Mouse (Mus musculus) urinary bladder, postnatal 25 days (tissue): Measurements from ENCODE around the gene Eif4h.
A peak's percentile ranks its signal among the peaks of the same experiment; 100 is the strongest.

ENCODE experiments used
- DNase-seq: peaks from one replicate; pipeline ENCODE4 v3.0.0; 2022; ENCODE audit warnings: low spot score

Gene Eif4h

DNA sequence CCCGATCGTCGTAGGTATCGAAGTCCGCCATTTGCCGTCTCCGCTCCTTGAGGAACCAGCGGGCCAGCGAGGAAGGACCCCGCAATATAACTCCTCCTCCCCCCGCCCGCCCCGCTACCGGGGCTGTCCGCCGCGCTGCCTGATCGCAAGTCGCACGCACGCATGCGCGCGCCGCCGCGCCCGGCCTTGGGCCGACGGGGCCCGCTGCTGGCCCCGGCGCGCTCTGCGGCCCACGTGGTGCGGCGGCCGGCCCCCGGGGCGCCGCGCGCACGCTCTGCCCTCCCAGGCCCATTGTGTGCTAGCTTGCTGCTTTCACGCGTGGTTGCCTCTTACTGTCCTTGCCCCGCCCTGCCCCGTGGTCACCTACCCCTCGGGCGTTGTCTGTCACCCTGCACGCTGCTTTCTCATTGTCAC, at the start of gene Eif4h:
Gene Eif4h (minus strand): TSS at position 222 of the 414 bp plus-strand sequence.
- DNase-seq = peak; percentile 98

DNA sequence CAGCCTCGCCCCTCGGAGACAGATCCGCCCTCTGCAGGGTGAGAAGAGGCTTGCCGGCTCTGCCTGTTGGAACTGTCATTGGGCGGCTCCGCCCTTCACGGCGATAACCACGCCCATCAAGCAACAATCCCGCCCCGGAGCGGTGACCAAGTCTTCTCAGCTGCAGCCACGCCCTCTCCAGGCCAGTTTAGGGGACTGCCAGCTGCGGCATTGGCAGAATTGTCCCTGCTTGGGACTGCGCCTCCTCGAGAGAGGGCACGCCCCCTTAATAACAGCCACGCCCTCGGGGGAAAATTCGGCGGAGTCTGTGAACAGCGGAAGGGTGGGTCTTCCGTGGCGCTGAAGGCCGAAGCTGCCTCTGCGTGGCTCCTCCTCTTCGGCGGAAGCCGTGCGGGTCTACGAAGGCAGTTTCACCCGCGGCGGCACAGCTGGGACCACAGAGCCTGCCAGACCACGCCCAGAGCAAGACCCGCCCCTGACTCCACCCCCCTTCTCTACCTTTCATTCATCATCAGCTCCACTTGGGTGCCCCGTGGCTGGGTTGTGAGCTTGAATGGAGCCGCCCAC, 49.5 kb upstream of the Eif4h start:
- DNase-seq = peak; percentile 97

DNA sequence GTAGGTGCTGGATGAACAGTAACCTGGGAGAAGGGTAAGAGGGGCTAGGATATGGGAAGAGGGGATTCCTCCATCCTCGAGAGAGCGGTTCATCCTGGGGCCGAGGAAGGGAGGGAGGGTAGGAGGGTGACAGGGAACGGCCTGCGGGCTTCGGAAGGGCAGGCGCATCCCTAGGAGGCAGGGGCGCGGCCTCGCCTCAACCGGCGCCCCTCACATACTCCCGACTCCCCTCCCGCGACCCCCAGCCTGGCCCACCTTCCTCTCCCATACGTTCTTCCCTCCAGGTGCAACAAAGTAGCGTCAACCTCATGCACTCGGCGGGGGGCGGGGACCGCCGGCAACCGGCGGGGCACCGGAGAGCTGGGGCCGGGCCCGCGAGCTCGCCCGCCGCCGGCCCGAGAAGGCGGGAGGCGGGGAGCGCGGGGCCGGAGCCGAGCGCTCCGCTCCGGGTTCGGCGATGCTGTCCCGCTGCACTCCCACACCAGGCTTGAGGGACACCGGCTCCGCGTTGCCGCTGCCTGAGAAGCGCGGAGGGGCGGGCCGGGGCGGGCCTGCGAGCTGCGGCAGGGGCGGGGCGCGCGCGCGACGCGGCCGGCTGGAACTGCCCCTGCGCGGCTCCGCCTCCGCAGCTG, 48.9 kb upstream of the Eif4h start, which contains the start of gene Limk1:
Gene Limk1 (minus strand): TSS at position 513 of the 632 bp plus-strand sequence.
- no peak for DNase-seq

DNA sequence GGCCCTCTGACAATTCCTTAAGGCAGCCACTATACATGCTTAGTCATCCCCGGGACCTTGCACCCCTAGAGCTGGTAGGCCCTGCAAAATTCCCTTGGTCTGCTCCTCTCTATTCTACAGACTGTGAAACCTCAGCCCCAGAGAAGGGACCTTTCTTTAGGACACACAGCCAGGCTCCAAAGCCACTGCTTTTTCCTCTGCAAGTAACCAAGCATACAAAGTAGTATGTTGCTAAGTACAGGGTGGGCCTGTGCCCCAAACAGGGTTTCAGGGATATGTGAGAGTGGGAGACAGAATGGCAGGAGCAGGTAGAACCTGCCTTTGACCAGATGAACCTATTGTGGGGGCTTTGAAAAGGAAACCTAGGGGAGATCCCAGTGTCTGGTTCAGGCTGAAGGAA, 47.9 kb upstream of the Eif4h start:
- no peak for DNase-seq

DNA sequence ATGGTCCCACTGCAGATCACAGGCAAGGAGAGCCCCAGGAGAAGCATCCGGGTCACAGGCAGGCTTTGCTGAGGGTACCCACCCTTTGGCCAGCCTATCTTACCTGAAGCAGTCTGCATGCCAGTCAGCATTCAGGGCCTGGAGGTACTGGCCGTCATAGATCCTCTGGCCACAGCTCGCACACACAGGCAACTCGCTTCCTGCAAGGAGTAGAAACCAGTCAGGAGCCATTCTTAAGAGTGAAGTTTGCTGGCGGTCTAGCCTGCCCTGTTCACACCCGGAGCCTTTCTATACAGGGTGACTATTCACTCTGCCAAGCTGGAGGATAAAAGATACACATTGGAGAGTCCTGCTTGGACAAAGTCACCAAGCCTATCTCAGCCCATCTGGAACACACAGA, 47.3 kb upstream of the Eif4h start:
- DNase-seq = no peak

DNA sequence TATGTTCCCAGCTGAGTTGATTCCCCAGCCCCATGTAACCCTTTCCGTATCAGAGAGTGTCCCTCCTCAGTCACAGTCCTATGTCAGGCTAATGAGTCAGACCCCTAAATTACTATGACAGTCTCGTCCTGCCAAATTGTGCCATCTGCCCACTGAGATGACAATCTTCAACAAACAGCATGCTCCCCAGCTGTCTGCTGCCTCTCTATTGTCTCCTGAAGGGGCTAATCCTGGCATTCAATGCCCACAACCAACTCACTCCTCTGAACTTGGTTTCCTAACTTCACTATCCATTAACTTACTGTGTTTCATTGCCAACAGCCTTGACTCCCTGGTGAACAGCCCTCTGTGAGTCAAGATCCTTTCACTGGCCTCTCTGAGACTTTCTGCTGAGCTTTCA, 45.1 kb upstream of the Eif4h start:
- no peak for DNase-seq

DNA sequence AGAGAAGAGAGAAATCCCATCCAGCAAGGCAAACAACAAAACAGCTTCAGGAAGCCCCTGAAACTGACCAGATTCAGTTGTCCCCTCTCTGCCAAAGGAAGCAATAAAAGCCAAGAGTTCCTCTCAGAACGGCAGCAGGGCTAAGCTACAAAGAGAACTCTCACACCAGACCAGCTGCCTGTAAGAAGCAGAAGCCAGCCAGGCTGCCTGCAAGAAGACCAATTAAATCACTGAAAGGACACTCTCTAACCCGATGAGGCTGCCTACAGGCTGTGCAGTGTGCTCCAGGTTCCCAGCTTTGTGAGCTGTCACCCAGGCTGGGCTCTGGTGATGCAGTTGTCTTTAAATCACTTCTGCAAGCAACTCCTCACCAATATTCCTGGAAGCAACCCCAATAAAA, 44.5 kb upstream of the Eif4h start:
- DNase-seq = no peak

DNA sequence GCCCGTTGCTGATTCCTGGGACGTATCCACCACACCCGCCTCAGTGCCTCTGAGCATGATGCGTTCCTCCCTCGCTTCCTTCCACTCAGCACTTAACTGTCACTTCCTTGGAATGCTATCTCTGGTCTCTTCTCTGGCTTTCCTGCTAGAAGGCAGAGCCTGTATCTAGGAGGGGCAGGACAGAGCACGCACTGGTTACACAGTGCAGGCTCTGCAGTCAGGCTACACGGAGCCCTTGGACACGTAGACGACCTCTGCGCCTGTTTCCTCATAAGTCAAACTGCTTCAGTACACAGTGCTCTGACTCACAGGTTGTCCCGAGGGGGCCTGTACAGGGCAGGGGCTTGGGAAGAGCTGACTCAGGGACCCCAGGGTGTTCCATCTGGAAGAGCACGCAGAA, 40.9 kb upstream of the Eif4h start:
- DNase-seq = peak; percentile 42

DNA sequence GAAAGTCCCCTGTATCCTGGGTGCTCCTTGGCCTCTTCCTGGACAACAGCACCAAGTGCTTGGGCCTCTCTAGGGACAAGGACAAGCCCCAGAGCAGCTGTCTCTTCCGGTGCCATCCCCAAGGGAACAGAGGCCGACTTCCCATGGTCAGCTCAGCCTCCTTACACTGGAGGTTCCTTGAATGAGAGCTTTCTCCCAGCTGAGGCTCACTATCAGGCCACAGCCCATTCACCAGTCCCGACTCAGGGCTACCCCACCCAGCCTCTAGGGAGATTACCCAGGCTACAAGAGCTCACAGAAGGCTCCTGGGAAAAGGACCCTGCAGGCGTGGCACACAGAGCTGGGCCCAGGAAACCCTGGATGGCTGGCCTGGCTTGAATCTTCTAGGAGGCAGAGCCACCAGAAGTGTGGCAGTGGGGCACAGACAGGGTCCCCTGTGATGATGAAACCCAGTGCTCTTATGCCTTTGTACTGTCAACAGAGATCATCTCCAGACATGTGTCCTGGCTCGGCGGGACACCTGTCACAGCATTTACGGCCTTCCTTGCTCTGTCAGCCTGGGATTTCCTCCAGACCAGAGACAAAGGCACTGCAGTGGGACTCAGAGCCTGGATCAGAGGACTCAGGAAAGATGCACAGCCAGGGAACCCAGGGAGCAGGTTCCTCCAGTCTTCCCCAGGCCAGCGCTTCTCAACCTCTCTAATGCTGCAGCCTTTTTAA, 39.7 kb upstream of the Eif4h start:
- DNase-seq = no peak

DNA sequence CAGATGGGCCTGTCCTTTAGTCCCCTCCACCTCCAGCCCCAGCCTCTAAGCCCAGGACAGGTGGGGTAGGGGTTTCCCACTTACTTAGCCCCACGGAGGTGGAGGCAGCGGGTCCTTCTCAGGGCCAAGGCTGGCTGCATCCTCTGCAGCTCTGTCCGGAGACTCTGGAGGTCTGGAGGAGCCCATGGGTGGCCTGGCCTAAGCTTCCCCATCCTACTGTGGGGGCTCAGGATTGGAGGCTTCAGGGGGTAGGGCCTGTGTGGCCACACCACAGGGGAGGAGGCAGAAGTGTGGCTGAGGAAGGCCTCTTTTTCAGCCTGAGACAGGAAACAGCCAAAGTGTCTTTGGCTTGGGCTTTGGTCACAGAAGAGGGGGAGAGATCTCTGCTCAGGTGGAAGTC, 38.7 kb upstream of the Eif4h start:
- DNase-seq = no peak

DNA sequence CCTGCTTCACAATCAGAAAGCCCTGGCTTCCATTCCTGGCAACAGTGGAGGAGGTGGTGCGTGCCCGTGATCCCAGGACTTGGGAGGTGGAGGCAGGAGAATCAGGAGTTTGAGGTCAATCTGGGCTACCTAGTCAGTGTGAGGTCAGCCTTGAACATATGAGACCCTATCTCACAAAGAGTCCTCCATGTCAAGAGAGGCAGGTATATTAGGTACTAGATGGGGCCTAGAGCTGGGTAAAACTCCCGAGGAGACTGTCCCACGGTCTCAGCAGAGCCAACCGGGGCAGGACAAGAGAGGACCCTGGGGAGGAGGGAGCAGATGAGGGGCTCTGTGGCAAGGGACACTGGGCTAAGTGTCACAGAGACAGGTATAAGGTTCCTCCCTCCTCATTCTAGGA, 38.2 kb upstream of the Eif4h start:
- no peak for DNase-seq

DNA sequence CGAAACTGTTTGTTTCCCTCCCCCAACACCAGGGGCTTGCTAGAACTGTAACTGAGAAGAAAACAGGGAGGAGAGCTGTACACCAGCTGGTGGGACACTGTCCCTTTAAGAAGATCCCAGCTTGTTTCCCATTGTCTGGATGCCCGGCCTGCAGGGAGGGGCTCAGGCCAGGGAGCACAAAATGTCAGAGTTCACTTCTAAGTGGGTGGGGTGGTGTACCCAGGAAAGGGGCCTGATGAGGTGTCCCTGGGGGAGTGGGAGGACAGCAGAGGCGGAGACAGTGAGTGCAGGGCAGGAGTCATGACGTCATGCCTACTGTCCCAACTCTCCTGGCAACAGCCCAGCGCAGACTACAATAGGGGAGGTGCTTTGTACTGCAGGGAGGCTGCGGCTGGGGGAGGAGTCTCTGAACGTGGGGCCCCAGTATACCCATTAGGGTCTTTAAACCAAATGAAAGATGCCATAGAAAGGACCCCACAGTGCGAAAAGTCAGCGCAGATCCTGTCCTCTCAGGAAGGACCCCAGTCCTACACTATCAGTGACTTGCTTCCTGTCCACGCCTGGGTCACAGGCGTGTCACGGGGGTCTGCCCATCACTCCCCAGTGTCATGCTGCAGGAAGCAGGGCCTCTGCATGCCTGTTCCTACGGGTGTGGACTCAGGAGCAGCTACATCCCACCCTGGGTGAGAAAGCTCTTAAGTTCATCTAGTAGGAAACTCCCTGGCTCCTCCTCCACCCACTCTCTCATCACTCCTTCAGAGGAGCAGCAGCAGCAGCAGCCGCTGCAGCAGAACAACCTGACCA, 36.9 kb upstream of the Eif4h start:
- DNase-seq = peak; percentile 71

DNA sequence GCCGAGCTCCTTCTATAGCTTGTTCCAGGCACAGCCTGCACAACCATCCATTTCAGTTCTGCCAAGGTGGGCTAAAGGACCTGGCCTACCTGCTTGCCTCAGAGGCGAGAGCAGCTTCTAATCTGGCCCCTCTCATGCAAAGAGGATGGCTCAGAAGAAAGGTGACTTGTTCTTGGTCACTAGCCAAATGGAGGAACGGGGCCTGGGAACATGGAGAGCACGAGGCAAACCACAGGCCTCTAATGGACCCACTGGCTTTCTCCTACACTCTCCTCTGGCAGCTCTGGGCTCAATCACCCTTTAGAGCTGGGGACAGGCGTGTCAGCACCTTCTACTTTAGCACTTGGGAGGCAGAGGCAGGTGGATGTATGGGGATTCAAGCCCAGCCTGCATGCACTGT, 35.7 kb upstream of the Eif4h start:
- no peak for DNase-seq

DNA sequence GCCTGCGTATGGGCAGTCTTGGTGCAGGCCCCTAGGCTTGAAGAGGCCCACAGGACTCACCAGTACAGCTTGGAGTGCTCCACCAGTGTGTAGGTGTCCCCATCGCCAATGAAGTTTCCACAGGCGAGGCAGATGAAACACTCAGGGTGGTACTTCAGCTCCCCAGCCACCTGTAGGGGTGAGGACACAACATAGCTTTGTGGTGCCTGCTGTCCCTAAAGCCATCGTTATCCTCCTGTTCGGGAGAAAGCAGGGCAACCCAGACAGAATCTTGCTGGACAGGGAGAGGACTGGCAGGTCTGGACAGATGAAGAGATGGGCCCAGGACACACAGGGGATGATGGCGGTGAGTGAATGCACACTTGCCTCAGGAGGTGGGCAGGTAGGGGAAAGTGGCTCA, 33.3 kb upstream of the Eif4h start:
- DNase-seq = no peak

DNA sequence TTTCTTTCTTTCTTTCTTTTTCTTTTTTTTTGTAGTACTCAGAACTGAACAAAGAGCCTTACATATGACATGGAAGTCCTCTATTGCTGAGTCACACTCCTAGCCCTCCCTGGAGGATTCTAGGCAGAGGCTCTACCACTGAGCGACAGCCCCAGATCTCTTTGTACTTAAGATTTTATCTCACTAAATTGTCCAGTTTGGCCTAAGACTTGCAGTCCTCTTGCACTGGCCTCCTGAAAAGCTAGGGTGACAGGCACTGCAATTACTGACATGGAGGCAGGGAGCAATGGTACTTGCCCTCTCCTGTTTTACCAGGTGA, 32.9 kb upstream of the Eif4h start:
- DNase-seq = no peak

DNA sequence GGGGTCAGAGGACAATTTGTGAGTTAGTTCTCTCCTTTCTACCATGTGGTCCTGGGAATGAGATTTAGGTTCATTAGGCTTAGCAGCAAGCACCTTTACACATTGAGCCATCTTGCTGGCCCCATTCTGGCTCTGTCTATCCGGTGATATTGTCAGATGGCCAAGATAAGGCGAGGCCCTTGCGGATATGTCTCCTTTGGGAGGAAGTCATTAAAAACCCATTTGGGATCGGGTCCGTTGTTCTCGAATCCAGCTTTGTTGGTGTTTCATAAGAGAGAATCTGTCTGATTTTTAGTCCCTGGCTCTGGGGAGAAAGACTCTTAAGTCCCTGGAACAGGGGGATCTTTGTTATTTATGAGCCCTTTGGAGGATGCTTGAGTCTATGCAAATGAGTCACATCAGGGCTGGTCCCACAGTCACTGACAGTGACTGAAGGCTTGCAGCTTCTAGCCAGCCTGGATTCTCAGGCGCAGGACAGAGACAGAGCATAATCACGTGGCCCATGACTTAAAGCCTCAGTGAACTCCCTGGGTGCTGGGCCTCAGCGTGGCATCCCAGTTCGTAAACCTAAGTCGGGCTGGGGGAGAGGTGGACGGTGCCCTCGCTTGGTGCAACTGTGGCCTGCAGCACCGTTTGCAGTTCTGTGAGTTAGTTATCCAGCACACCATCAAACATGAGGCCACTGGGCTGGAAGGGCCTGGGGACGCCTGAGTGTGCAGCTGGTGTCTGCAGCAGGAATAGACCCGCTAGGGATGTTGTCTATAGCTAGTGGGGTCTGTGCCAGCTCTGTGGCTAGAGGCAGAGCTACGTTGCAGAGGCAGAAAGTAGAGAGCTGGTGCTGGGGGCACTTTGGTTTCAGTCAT, 32.3 kb upstream of the Eif4h start:
- DNase-seq = no peak

DNA sequence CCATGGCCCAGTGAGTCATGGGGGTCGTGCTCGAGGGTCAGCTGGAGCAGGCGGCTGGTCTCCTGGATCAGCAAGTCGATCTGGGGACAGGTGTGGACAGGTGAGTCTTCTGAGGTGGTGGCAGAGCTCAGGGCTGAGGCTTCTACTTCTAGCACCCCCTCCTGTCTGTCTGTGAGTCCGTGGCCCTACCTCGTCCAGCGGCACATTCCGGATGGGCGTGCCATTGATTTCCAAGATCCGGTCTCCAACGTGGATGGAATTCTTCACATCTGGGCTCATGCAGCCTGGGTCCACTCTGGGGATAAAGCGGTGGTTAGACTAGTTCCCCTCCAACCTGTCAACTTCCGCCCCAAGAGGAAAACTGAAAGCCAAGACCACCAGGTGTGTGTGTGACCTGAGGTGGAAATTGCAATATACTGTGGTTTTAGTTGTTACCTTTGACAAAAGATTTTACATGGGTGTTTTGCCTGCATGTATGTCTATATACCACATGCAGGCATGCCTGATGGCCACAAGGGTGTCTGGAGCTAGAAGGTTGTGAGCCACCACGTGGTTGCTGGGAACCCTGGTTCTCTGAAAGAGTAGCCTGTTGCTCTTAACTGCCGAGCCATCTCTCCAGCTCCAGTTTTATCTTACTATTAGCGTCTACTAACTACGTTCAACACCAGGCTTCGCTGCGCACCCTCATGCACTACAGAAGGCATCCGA, 29.9 kb upstream of the Eif4h start:
- no peak for DNase-seq

DNA sequence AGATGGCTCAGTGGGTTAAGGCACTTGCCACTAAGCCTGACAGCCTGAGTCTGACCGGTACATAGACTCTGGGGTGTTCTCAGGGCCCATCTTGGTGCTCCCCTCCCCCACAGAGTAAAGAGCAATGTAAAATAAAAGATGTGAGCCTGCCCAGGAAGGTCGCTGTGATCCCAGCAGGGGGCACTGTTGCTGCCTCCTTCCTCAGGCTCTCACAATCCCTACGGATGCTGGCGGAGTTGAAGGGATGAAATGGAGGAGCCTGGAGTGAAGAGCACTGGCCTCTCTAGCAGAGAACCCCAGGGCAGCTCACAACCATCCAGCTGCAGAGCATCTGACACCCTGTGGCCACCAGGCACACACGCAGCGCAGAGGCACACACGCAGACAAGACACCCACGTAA, 29.2 kb upstream of the Eif4h start:
- DNase-seq = no peak

DNA sequence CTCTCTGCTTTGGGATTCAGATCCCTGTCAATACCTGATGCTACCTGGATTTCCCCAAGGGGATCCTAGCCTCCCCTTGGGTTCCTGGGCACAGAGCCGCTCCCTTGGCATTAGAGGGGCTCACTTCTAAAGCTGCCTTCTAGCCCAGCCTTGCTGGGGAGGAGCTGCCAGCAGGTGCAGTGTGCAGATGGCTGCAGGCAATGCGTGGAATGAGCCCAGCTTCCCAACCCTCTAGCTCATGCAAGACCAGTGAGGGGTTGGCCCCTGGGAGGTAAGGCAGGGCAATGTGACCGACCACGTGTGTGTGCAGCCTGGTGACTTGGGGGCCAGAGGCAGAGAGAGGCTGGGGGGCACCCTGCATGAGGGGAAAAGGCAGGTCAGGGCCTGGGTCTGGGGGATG, 17.4 kb upstream of the Eif4h start:
- DNase-seq = no peak

DNA sequence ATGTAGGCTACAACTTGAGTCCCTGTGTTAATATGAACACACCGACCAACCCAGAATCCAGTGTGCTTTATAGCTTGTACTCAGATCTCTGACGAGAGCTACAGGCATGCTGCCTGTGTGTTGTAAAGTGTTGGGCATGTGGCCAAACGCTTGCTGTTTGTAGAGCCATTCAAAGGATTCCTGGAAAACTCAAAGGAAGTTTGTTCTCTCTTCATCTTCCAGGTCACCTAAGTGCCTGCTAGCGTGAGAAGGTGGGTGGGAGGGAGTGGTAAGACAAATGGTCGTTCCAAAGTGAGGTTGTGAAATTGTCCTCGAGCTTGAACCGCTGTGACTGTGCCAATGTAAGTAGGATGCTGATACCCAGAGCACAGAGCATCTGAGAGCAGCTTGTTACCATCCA, 12.7 kb upstream of the Eif4h start:
- DNase-seq = no peak

DNA sequence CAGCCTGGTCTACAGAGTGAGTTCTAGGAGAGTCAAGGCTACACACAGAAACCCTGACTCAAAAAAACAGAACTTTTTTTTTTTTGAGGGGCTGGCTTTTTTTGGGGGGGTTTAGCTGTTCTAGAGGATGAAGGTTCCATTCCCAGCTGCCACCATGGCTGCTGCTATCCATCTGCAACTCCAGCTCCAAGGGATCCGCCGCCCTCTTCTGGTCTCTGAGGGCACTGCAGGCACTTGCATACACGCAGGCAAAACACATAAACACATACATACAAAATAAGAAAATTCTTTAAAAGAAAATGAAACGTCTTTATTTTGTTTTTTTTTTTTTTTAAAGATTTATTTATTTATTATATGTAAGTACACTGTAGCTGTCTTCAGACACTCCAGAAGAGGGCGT, 11.6 kb upstream of the Eif4h start:
- DNase-seq = peak; percentile 33
